Mouse (Mus musculus) frontal cortex, postnatal 25 days (tissue): Measurements from ENCODE around the gene Ulk4.
A peak's percentile ranks its signal among the peaks of the same experiment; 100 is the strongest.

Experiments
- DNase-seq, 2 experiments: peaks; one replicate each; pipeline ENCODE4 v3.0.0; 2022; ENCODE audit warnings: low spot score in 2 of 2

The Ulk4 gene

DNA sequence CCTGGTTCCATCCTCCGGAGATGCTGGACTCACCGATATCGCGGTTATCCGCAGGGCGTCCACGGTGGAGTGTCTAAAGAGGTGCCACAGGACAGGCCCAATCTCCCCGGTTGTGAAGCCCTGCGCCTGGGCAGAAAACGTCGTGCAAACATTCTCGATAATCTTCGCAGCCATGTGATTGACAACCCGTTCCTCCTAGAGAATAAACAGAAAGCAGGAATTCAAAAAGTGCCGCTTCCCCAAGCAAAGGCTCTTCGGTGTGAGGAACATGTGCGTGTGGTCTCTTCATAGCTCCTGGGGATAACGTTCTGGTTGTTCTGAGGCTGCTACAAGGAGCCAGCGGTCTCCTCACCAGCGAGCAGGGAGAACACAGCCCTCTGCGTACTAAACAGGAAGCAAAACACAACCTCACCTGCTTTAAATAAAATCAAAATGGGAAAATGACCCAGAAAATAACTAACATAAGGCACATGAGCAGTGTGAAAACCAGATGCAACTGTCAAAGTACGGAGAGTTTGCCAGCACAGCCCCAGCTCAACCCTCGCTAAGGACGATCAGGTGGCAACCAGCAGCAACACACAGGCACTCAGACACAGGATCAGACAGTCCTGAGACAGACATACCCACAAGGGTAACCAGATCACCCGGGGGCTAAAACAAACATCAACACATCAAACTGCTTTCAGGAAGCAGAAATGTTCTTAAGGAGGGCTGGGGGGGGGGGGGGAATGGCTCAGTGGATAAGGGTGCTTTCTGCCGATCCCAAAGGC lies 84.2 kb downstream of the Ulk4 start:
- no peak for DNase-seq

DNA sequence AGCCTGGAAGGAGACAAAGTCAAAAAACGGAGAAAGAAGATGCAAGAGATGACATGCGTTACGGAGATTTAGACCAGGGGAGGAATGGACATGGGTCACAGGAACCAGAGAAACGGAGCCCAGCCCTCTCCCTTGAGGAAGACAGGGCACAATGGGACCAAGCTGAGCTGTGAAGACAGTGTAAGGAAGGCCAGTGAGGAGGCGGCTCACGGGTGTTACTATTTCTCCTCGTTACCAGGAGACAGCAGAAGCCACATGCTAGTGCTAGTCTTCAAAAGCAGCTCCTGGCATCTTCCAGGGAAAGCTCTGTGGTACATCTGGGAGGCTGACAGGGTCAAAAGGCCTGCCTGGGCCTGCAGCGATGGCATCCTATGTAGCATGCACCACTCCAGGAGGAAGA lies 89.2 kb downstream of the Ulk4 start:
- DNase-seq: no peak

DNA sequence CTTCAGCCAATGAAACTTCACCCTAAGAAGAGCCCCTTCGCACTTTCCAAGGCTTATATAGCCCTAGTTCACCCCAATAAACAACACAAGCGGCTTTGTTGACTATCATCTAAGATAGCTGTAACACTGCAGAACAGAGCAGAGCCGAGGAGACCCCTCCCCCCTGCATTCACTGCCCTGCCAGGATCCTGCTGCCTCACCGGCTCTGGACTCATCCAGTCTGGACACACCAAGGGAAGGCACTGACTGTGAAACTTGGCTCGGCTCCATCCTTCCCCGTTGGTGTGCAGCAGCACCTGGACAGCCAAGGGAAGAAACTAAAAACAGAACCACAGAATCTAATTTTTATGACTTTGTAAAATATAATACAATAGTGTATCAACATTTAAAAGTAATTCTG lies 91.2 kb downstream of the Ulk4 start:
- no peak for DNase-seq

DNA sequence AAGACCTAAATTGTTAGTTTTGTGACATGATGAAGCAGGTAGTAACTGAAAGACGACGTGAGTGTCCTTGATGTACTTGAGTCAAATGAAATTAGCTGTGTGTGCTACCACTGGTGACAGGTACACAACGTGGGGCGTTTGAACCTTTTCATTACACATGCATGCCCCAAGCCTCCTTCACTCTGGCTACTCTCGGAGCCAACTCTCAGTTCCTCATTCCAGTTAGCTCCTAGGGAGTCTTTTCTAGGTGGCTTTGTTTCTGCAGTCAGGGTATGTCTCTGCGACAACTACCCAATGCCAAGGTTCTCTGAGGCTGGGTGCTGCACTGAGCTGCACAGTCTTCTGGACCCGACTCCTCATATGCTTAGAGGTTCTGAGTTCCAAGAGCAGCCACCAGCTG lies 100.6 kb downstream of the Ulk4 start:
- DNase-seq: no peak

DNA sequence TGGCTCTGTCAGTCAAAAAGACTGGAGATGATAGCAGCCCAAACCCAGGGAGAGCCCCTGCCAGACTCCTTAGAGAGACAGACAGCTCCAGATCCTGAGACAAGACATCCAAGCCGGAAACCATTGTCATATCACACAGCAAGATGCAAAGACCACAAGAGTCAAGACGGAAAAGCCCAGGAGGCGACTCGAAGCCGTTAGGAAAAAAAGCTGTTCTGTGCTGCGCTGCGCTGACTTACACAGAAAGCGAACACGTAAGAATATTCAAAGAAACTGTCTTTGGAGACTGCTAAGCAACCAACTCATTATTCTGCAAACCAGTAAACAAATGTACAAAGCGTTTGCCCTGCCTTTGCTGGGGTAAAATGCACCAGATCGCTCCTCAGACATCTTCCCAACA lies 101.8 kb downstream of the Ulk4 start:
- no peak for DNase-seq

DNA sequence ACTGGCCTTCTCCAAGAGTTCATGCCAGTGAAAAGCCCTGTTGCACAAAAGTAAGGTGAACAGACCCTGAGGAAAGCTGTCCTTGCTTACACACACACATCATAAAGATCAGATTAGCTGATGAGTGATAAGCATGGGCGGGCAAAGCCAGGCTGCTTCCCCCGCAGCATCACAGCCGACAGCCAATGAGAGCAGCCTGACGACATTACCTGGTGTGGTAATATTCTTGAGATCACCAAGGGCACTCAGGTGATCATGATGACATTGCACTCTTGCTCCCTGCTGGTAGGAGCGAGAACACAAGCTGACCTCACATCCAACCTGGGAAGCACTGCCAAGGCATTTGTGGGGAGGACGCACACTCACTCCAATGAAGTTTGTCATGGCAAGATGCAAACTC lies 104.9 kb downstream of the Ulk4 start:
- no peak for DNase-seq

DNA sequence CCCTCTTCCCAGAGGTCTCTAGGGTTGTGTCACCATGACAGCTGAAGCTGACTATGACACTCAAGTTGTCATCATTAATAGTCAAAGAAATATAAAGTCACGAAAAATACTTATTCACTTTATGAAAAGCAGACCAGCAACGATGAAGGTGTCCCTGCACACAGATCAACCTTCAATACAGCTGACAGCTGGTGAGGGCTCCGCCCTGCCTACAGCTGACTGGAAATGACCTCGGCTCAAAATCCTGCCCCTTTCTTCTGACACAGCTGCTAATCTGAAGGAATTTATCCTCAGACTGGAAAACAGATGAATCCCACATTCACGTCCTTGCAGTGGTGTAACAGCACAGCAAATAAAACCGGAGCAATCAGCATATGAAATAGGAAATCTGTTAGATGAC lies 105.4 kb downstream of the Ulk4 start:
- no peak for DNase-seq

DNA sequence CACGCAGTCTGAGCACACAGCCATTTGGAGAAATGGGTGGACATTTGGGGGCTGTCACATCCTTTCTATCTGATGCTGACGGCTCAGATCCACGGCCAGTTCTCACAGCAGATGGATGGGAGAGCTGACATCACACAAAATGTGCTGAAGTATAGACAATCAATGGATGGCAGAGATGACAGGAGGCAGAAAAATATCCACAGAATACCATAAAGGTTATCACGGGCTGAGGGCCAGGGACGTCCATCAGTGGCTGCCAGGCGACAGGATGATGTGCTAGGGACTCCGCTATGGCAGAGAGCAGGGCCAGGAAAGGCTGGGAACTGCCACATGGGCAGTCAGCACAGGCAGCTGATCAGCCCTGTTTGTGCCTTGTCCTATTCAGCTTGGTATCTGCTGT lies 112.4 kb downstream of the Ulk4 start:
- no peak for DNase-seq

DNA sequence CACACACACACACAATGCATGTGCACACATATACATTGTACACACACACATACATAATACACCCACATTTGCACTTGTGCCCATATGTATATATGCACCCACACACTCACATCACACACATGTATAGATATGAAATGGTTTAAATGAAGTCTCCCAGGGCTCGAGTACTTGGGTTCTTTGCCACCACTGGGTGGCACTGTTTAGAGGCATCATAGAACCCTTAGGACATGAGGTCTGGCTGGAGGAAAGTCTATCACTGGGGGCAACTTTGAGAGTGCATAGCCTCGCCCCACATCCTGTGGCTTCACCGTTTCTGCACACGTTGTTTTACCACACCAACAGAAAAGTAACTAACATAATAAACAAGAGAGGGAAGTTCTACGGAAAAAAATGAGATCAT lies 114.2 kb downstream of the Ulk4 start:
- no peak for DNase-seq

DNA sequence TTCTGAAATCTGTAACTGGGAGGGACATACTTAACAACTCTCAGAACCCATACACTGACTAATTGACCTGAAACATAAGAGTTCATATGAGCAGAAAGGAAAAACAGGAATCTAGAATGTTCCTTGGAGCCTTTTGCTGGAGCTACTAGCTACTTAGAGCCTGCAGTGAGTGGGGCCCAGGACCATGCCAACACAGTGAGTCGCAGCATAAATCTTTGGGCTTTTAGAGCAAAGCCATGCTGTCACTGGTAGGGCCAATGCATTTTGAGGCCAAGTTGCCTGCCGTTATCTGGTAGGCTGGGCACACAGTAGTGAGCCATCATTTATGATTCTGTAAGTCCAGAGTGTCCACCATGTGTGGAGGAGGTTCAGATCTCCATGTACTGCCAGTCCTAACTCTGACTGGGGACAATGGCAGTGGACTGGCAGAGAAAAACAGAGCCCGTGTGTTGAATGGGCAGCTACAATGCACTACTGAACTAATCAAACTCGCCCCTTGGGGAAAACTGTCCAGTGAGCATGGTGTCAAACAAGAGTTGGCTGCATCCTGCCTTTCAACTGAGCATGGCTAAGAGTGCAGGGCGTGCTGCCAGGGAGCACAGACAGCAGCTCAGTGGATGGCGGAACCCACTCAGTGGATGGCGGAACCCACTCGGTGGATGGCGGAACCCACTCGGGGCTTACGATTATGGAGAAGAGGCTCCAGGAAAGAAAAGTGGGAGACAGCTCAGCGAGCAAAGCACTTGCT lies 115.0 kb downstream of the Ulk4 start:
- DNase-seq: no peak

DNA sequence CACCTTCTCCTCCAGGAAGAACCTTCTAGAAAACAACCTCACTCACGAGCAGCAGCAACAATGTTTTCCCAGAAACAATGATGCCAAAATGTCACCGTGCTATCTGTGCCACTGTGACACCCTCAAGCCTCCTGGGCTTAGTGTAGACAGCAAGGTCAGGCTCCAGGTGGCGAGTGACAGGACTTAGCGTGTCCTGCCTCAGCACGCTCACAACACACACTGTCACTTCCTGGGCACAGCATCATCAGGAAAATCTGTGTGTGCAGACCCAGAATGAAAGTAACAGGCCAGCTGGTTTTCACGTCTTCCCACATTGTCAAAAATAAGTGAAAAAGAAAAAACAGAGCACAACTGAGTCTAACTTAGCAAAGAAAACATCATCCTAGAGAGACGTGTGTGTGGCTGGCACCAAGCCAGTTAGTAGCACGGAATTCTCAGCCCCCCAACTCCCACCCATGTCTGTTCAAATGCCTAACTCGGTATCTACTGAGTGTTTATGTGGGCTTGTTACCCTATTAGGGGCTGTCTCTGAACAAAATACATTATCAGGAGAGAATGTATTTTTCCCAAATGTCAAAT lies 120.7 kb downstream of the Ulk4 start:
- DNase-seq: no peak

DNA sequence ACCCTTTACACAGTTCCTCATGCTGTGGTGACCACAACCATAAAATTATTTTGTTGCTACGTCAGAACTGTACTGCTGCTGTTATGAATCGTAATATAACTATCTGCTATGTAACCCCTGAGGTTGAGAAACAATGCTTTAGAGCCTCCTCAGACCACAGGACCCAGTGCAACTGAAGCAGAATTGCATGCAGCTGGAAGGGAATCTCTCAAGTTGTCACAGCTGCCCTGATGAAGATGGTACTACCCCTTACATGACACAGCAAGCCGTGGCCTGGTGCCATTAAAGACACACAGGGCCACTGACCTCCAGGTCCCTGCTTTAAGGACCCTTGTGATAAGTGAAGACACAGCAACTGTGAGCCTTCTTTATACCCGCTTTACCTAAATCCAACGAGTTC lies 123.7 kb downstream of the Ulk4 start:
- DNase-seq: no peak

DNA sequence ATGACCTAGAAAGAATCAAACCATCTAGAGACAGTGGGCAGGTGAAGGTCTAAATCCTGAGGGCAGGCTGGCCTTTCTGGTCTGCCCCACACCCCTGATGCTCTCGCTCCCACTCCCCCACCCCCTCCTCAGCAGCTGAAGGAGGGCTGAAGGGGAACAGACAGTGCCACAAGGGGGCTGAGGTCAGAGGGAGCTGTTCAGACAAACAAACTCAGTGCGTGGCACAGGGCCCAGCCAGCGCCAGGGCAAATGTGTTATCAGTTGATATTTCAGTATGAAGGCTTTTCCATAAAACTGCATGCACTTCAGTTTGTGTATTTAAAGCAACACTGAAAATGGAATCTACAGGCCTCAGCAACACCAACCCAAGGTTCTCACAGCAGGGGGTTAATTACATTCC lies 128.4 kb downstream of the Ulk4 start:
- no peak for DNase-seq

DNA sequence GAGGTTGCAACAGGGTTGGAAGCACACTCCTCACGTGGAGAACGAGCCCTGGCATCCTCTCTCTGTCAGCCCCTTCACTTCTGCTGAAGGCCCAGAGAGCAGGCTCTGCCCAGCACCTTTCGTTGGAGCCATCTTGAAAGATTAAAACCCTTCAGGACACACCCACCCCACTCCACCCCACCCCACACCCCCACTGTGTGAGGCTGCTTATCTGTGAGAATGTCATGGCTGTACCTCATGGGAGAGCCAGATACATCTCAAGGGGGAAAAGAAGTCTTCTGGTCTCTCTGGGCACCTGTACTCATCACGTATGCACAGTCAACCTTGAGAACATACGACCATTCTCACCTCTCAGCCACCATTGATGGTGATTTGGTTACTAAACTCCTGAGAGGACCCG lies 133.8 kb downstream of the Ulk4 start:
- DNase-seq: no peak

DNA sequence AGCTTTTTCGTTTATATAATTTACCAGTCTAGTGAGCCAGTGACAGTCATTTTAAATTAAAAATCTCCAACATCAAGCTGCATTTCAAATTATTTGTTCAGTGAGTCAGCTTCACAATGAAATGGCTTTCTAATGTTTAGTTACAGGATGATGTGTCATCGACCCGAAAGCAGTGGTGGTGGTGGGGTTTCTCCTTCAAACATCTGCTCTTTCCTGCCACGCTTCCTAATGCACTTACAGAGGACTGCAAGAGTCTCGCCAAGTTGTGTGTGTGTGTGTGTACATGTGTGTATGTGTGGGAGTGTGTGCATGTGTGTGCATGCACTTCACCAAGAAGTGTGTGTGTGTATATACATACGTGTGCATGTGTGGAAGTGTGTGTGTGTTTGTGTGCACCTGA lies 144.4 kb downstream of the Ulk4 start:
- DNase-seq: no peak

DNA sequence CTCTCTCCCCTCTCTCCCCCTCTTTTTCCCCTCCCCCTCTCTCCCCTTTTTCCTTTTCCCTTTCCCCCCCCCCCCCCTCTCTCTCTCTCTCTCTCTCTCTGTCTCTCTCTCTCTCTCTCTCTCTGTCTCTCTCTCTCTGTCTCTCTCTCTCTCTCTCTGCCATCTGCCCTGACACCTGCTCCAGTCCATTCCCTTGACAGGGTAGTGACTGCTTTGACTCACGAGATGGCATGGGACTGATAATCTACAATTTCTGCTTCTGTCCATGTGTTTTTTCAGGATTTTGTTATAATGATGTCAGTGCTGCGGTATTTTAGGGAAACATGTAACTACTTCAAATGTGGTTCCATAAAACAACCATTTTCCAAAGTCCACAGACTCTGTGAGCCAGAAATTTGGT lies 147.5 kb downstream of the Ulk4 start:
- DNase-seq: no peak

DNA sequence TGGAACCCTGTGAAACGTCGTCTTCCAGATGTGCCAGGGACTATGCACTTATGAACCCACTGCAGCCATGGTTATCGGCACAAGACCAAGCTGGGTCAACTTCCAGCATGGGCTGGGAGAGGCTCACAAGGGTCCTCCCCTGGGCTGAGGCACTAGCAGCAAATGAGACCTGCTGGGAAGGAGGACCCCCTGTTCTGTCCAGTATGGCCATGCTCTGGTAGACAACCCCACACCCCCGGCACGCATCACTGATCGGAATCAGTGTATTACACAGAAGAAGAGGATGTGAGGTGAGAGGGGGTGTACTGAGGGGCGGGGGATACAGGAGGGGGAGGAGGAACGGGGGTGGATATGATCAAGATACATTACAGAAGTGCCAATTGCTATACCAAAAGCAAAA lies 148.1 kb downstream of the Ulk4 start:
- no peak for DNase-seq

DNA sequence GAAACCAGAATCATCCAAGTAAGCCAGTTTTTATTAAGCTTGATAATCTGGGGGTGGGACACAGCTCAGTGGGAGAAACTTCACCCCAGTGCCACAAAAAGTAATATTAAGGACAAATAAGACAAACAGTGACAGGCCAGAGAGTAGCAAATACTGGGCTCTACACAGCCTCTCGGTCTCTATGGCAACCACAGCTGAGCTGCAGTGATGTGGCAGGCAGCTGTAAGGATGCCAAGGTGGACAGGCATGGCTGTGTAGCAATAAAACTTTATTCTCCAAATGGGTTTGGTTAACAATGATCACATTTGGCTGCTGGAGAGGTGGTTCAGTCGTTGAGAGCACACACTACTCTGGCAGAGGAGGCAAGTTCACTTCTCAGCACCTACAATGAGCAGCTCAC lies 150.0 kb downstream of the Ulk4 start:
- no peak for DNase-seq

DNA sequence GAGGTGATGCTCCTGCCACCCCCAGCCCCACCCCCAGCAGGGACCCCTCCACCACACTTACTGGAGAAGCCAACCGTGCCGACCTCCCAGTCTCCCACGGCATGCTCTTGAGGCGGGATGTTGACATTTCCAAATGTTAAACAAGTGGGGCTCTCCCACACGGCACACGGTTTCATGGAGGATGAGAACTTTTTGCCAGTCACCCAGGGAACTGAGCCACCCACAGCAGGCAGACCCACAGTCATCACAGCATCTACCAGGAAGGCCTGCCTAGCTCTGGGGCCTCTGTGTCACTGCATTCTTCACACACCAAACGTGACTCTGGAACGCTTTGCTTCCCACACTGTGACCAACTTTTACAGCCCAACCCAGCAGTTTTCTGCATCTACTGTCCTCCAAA lies 152.3 kb downstream of the Ulk4 start:
- no peak for DNase-seq

DNA sequence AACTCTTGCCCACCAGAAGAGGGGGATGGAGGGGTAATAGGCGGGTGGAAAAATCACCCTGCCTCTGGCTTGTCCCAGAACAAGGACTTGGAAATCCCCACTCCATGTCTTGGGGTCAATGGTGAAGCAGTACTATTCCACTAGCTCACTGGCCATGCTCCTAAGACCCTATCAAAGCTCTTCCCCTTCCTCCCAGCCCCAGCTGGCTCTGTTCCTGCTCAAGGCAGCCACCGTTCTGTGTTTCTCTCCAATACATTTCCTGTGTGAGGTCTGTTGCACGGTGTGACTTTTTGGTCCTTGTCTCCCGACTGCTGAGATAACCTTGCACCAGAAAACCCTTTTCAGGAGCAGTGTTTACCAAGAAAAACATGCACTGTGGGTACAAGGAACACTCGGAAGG lies 155.0 kb downstream of the Ulk4 start:
- no peak for DNase-seq

DNA sequence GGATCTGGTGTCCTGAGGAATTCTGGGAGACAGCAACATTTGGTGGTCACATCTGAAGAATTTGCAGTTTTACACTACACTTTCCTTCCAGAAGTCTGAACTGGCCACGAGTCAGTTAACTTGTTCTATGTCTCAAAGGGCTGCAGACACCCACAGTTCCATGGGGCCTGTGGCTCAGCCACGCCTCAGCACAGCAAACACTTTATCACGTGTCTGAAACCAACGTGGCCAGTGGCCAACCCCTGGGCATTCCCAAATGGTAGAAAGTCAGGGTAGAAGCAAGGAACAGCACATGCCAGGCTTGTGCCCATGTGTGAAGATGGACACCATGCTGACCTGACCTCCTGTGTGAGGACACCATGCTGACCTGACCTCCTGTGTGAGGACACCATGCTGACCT lies 159.1 kb downstream of the Ulk4 start:
- DNase-seq: no peak

DNA sequence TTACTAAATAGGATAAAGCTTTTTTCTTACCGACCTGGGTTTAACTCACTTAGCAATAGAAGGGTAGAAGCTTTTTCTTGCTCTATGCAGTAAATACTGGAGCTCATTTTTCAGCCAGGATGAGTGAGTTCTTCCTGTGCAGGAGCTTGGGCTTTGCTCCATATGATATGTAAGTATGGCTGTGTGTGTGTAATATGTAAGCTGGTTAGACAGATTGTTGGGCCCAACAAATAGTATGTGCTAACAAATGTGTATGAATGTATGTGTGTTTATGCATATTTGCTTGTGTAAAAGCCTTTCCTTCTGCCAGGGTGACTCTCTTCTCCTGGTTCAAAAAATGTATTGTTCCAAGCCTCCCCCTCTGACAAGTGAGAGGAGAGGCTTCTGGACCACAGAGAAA lies 164.9 kb downstream of the Ulk4 start:
- no peak for DNase-seq

DNA sequence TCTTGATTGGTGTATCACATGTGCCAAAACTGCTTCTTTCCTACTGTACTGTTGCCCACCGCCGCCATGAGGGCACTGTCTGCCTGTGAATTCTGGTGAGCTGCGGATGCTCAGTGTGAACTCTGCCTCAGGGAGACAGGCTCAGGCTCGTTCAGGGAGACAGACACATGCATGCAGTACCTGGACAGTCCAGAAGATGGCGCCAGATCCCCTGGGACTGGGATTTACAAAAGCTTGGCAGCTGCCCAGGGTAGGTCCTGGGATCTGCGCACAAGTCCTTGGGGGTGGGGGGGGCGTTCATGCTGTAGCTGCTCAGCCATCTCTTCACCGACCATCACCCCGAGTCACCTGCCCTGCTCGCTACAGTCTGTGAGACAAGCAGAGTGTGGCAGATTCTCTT lies 168.9 kb downstream of the Ulk4 start:
- peak; percentile 61 to 72 for DNase-seq
